Mouse (Mus musculus): ENCODE measurements around the gene Gna12. TPM values are rescaled to one million over a fixed set of nuclear protein-coding genes. Genes with fewer than 3 reads are reported as not detected.

Gene Gna12
- polyA plus RNA-seq, 1 experiment, result 42.1 TPM

- H3K36me3 ChIP-seq (ENCODE audit: control insufficient read depth, insufficient read depth), result no peaks in the 10 kb centered on the region
- no peaks in the 10 kb centered on the region for H3K79me3 ChIP-seq (ENCODE audit: low read depth)
- no peak overlapping the region for H3K4me3 ChIP-seq (ENCODE audit: insufficient read depth, poor library complexity, severe bottlenecking)
- peaks cover 16% of the 10 kb centered on the region for H3K27me3 ChIP-seq (ENCODE audit: control insufficient read depth, insufficient read depth, insufficient read length)
- TF ChIP-seq MYOG (IDR thresholded peaks at IDR 0.05; ENCODE audit: control insufficient read depth, extremely low read depth, insufficient read length) (no peak), CTCF (IDR thresholded peaks at IDR 0.05; ENCODE audit: control insufficient read depth, insufficient read depth, insufficient read length) (no peak), MYOD1 (IDR thresholded peaks at IDR 0.05; ENCODE audit: control insufficient read depth, insufficient read length, low read depth) (no peak), MAX (IDR thresholded peaks at IDR 0.05) (no peak), USF1 (IDR thresholded peaks at IDR 0.05; ENCODE audit: low read depth) (no peak), FOSL1 (IDR thresholded peaks at IDR 0.05; ENCODE audit: insufficient read depth, low read length, poor library complexity, severe bottlenecking) (no peak), CEBPB (IDR thresholded peaks at IDR 0.05; ENCODE audit: low read depth) (no peak)
- no peaks in the 10 kb centered on the region for H3K79me2 ChIP-seq (ENCODE audit: control insufficient read depth, insufficient read depth)
- H3ac ChIP-seq (ENCODE audit: control insufficient read depth, insufficient read length, low read depth), result no peak overlapping the region
These were observed 89.2 kb downstream of the Gna12 start for GRCm38 (mm10) chr5:140741040-140741439.

- peaks cover 24% of the 10 kb centered on the region for H3K27me3 ChIP-seq (ENCODE audit: control insufficient read depth, insufficient read depth, insufficient read length)
- H3K79me3 ChIP-seq (ENCODE audit: low read depth), result no peaks in the 10 kb centered on the region
- H3K36me3 ChIP-seq (ENCODE audit: control insufficient read depth, insufficient read depth), result no peaks in the 10 kb centered on the region
- no peak overlapping the region for H3K4me3 ChIP-seq (ENCODE audit: insufficient read depth, poor library complexity, severe bottlenecking)
- TF ChIP-seq MYOD1 (IDR thresholded peaks at IDR 0.05; ENCODE audit: control insufficient read depth, insufficient read length, low read depth) (no peak), MAX (IDR thresholded peaks at IDR 0.05) (no peak), CEBPB (IDR thresholded peaks at IDR 0.05; ENCODE audit: low read depth) (no peak), CTCF (IDR thresholded peaks at IDR 0.05; ENCODE audit: control insufficient read depth, insufficient read depth, insufficient read length) (no peak)
- H3ac ChIP-seq (ENCODE audit: control insufficient read depth, insufficient read length, low read depth), result no peak overlapping the region
- H3K79me2 ChIP-seq (ENCODE audit: control insufficient read depth, insufficient read depth), result no peaks in the 10 kb centered on the region
These were observed 90.4 kb downstream of the Gna12 start for GRCm38 (mm10) chr5:140739813-140740212.

- H3K79me2 ChIP-seq (ENCODE audit: control insufficient read depth, insufficient read depth), result no peaks in the 10 kb centered on the region
- TF ChIP-seq CTCF (IDR thresholded peaks at IDR 0.05; ENCODE audit: control insufficient read depth, insufficient read depth, insufficient read length) (no peak), MYOG (IDR thresholded peaks at IDR 0.05; ENCODE audit: control insufficient read depth, extremely low read depth, insufficient read length) (no peak), MYOD1 (IDR thresholded peaks at IDR 0.05; ENCODE audit: control insufficient read depth, insufficient read length, low read depth) (no peak), CEBPB (IDR thresholded peaks at IDR 0.05; ENCODE audit: low read depth) (no peak), FOSL1 (IDR thresholded peaks at IDR 0.05; ENCODE audit: insufficient read depth, low read length, poor library complexity, severe bottlenecking) (no peak), USF1 (IDR thresholded peaks at IDR 0.05; ENCODE audit: low read depth) (no peak), MAX (IDR thresholded peaks at IDR 0.05) (no peak)
- H3K4me3 ChIP-seq (ENCODE audit: insufficient read depth, poor library complexity, severe bottlenecking), result no peak overlapping the region
- H3K36me3 ChIP-seq (ENCODE audit: control insufficient read depth, insufficient read depth), result no peaks in the 10 kb centered on the region
- no peak overlapping the region for H3ac ChIP-seq (ENCODE audit: control insufficient read depth, insufficient read length, low read depth)
- H3K27me3 ChIP-seq (ENCODE audit: control insufficient read depth, insufficient read depth, insufficient read length), result peaks cover 18% of the 10 kb centered on the region
- no peaks in the 10 kb centered on the region for H3K79me3 ChIP-seq (ENCODE audit: low read depth)
These were observed 94.1 kb downstream of the Gna12 start for GRCm38 (mm10) chr5:140736166-140736565.

GRCm38 (mm10) chr5:140735297-140735696, 94.9 kb downstream of the Gna12 start:
- TF ChIP-seq MYOD1 (IDR thresholded peaks at IDR 0.05; ENCODE audit: control insufficient read depth, insufficient read length, low read depth) (no peak), FOSL1 (IDR thresholded peaks at IDR 0.05; ENCODE audit: insufficient read depth, low read length, poor library complexity, severe bottlenecking) (no peak), USF1 (IDR thresholded peaks at IDR 0.05; ENCODE audit: low read depth) (no peak), CTCF (IDR thresholded peaks at IDR 0.05; ENCODE audit: control insufficient read depth, insufficient read depth, insufficient read length) (no peak), MAX (IDR thresholded peaks at IDR 0.05) (no peak), CEBPB (IDR thresholded peaks at IDR 0.05; ENCODE audit: low read depth) (no peak), MYOG (IDR thresholded peaks at IDR 0.05; ENCODE audit: control insufficient read depth, extremely low read depth, insufficient read length) (no peak)
- H3K79me2 ChIP-seq (ENCODE audit: control insufficient read depth, insufficient read depth), result no peaks in the 10 kb centered on the region
- no peaks in the 10 kb centered on the region for H3K79me3 ChIP-seq (ENCODE audit: low read depth)
- H3K4me3 ChIP-seq (ENCODE audit: insufficient read depth, poor library complexity, severe bottlenecking), result no peak overlapping the region
- peak overlapping the region; percentile 36 for H3ac ChIP-seq (ENCODE audit: control insufficient read depth, insufficient read length, low read depth)
- H3K36me3 ChIP-seq (ENCODE audit: control insufficient read depth, insufficient read depth), result no peaks in the 10 kb centered on the region
- H3K27me3 ChIP-seq (ENCODE audit: control insufficient read depth, insufficient read depth, insufficient read length), result peaks cover 18% of the 10 kb centered on the region

GRCm38 (mm10) chr5:140733336-140733735, 96.9 kb downstream of the Gna12 start:
- no peaks in the 10 kb centered on the region for H3K79me2 ChIP-seq (ENCODE audit: control insufficient read depth, insufficient read depth)
- no peak overlapping the region for H3ac ChIP-seq (ENCODE audit: control insufficient read depth, insufficient read length, low read depth)
- H3K79me3 ChIP-seq (ENCODE audit: low read depth), result no peaks in the 10 kb centered on the region
- TF ChIP-seq MAX (IDR thresholded peaks at IDR 0.05) (no peak), USF1 (IDR thresholded peaks at IDR 0.05; ENCODE audit: low read depth) (no peak), CEBPB (IDR thresholded peaks at IDR 0.05; ENCODE audit: low read depth) (no peak), MYOD1 (IDR thresholded peaks at IDR 0.05; ENCODE audit: control insufficient read depth, insufficient read length, low read depth) (no peak), CTCF (IDR thresholded peaks at IDR 0.05; ENCODE audit: control insufficient read depth, insufficient read depth, insufficient read length) (no peak), FOSL1 (IDR thresholded peaks at IDR 0.05; ENCODE audit: insufficient read depth, low read length, poor library complexity, severe bottlenecking) (no peak), MYOG (IDR thresholded peaks at IDR 0.05; ENCODE audit: control insufficient read depth, extremely low read depth, insufficient read length) (no peak)
- no peaks in the 10 kb centered on the region for H3K36me3 ChIP-seq (ENCODE audit: control insufficient read depth, insufficient read depth)
- no peak overlapping the region for H3K4me3 ChIP-seq (ENCODE audit: insufficient read depth, poor library complexity, severe bottlenecking)
- H3K27me3 ChIP-seq (ENCODE audit: control insufficient read depth, insufficient read depth, insufficient read length), result peaks cover 14% of the 10 kb centered on the region

- Histone ChIP-seq H3K4me3 (ENCODE audit: insufficient read depth, poor library complexity, severe bottlenecking) (no peak overlapping the region), H3K27me3 (ENCODE audit: control insufficient read depth, insufficient read depth, insufficient read length) (peaks cover 13% of the 10 kb centered on the region), H3K79me3 (ENCODE audit: low read depth) (no peaks in the 10 kb centered on the region), H3ac (ENCODE audit: control insufficient read depth, insufficient read length, low read depth) (no peak overlapping the region), H3K79me2 (ENCODE audit: control insufficient read depth, insufficient read depth) (no peaks in the 10 kb centered on the region), H3K36me3 (ENCODE audit: control insufficient read depth, insufficient read depth) (no peaks in the 10 kb centered on the region)
- no peak for TF ChIP-seq USF1 (IDR thresholded peaks at IDR 0.05; ENCODE audit: low read depth)
- TF ChIP-seq CEBPB (IDR thresholded peaks at IDR 0.05; ENCODE audit: low read depth), result no peak
- TF ChIP-seq MAX (IDR thresholded peaks at IDR 0.05), result no peak
- no peak for TF ChIP-seq MYOG (IDR thresholded peaks at IDR 0.05; ENCODE audit: control insufficient read depth, extremely low read depth, insufficient read length)
- TF ChIP-seq MYOD1 (IDR thresholded peaks at IDR 0.05; ENCODE audit: control insufficient read depth, insufficient read length, low read depth), result no peak
- TF ChIP-seq CTCF (IDR thresholded peaks at IDR 0.05; ENCODE audit: control insufficient read depth, insufficient read depth, insufficient read length), result no peak
These were observed 98.0 kb downstream of the Gna12 start for GRCm38 (mm10) chr5:140732195-140732594.

Data from C2C12 (cell line).